Mouse (Mus musculus) left cerebral cortex, adult 6 months (tissue): ENCODE data around the gene Dolpp1. TPM values are rescaled to one million over a fixed set of nuclear protein-coding genes. Genes with fewer than 3 reads are reported as not detected.

ENCODE experiments used
- long read RNA-seq, 2 experiments: library from polyadenylated mRNA; unstranded; transcript quantifications; one replicate each; pipeline ENCODE4 v2.0.0; 2019 to 2020
- polyA plus RNA-seq: library from polyadenylated mRNA; unstranded; fragments of <200 nt; fragmentation: Nextera tagmentation; gene quantifications from 2 replicates; pipeline ENCODE4 v1.2.3, GENCODE M21; 2021

Gene Dolpp1
- polyA plus RNA-seq, result 17.6 and 18.3 TPM in 2 replicates
- long read RNA-seq, experiment 1, transcript Dolpp1-201 (8 exons, 2,251 nt), result major isoform, 72 of 109 reads
- long read RNA-seq, experiment 1, partial matches to known transcripts, result 5 of 109 reads
- long read RNA-seq, experiment 1, other reads (novel, unspliced or antisense), result 26 of 109 reads
- long read RNA-seq, experiment 2, transcript Dolpp1-201 (8 exons, 2,251 nt), result major isoform, 14 of 18 reads
- long read RNA-seq, experiment 2, partial matches to known transcripts, result 2 of 18 reads
- long read RNA-seq, experiment 2, other reads (novel, unspliced or antisense), result 2 of 18 reads

GRCm38 (mm10) chr2:30392114-30392576 is at the start of gene Dolpp1:
Gene Dolpp1, plus strand, starts transcription at chr2:30392254.

GRCm38 (mm10) chr2:30358533-30359531 is 33.2 kb upstream of the Dolpp1 start, which contains the start of gene Sh3glb2:
Gene Sh3glb2, minus strand, starts transcription at chr2:30359337.

GRCm38 (mm10) chr2:30363773-30364650 is 28.0 kb upstream of the Dolpp1 start, which contains the start of gene Miga2:
Gene Miga2, plus strand, starts transcription at chr2:30364233.

GRCm38 (mm10) chr2:30415157-30415935 is 23.3 kb downstream of the Dolpp1 start, which contains the start of gene Crat:
Gene Crat, minus strand, starts transcription at chr2:30415813.

GRCm38 (mm10) chr2:30415936-30416648 is 24.0 kb downstream of the Dolpp1 start, which contains the start of gene Ptpa:
Gene Ptpa, plus strand, starts transcription at chr2:30416039.

Other genes with a start within 250 kb of the Dolpp1 start
- 14.1 and 47.6 TPM in 2 replicates for gene Endog, start 220.8 kb upstream of the Dolpp1 start, polyA plus RNA-seq
- 27.2 and 33.7 TPM in 2 replicates for gene Spout1, start 213.8 kb upstream of the Dolpp1 start, polyA plus RNA-seq
- gene Kyat1, start 186.4 kb upstream of the Dolpp1 start, polyA plus RNA-seq, result 6.5 and 7.9 TPM in 2 replicates
- 41.0 and 44.2 TPM in 2 replicates for gene Lrrc8a, start 154.5 kb upstream of the Dolpp1 start, polyA plus RNA-seq
- 0.04 and 0.09 TPM in 2 replicates for gene Gm28035, start 151.7 kb upstream of the Dolpp1 start, polyA plus RNA-seq
- gene Phyhd1, start 126.1 kb upstream of the Dolpp1 start, polyA plus RNA-seq, result 10.2 and 14.2 TPM in 2 replicates
- not detected in 2 replicates for gene Gm28038, start 111.2 kb upstream of the Dolpp1 start, polyA plus RNA-seq
- gene Dolk, start 105.9 kb upstream of the Dolpp1 start, polyA plus RNA-seq, result 26.3 and 30.3 TPM in 2 replicates
- gene Nup188, start 105.9 kb upstream of the Dolpp1 start, polyA plus RNA-seq, result 6.7 and 8.8 TPM in 2 replicates
- 217 and 227 TPM in 2 replicates for gene Sh3glb2, start 32.9 kb upstream of the Dolpp1 start, polyA plus RNA-seq
- gene Miga2, start 28.0 kb upstream of the Dolpp1 start, polyA plus RNA-seq, result 26.9 and 27.7 TPM in 2 replicates
- 25.7 and 29.0 TPM in 2 replicates for gene Crat, start 23.6 kb downstream of the Dolpp1 start, polyA plus RNA-seq
- gene Ptpa, start 23.8 kb downstream of the Dolpp1 start, polyA plus RNA-seq, result 124 and 158 TPM in 2 replicates
- 4.1 and 8.4 TPM in 2 replicates for gene Ier5l, start 82.0 kb downstream of the Dolpp1 start, polyA plus RNA-seq
- gene Cstad, start 202.8 kb downstream of the Dolpp1 start, polyA plus RNA-seq, result 5.9 and 9.5 TPM in 2 replicates